Mouse (Mus musculus) lung, adult 2 months (tissue): Measurements from ENCODE around the gene Ccdc162. TPM values are rescaled to one million over a fixed set of nuclear protein-coding genes. Genes with fewer than 3 reads are reported as not detected.

Experiments used
- DNase-seq: peaks from one replicate; pipeline ENCODE4 v3.0.0; 2022
- H3K4me1 ChIP-seq: fragments of 200-500 bp; 2 replicates; pipeline ENCODE4 v1.6.1; 2011; ENCODE audit warnings: low read length; ENCODE audit not compliant: control insufficient read depth, insufficient read depth
- H3K4me3 ChIP-seq: fragments of 200-500 bp; replicated peaks from 2 replicates; pipeline ENCODE3; 2011; ENCODE audit warnings: low read depth, mild to moderate bottlenecking, control low read depth, low read length; ENCODE audit errors: extremely low read depth
- CTCF ChIP-seq: fragments of 200-500 bp; IDR thresholded peaks from 2 replicates; pipeline ENCODE4 v1.5.1; 2011; ENCODE audit warnings: mild to moderate bottlenecking, low read length, control low read depth; ENCODE audit not compliant: insufficient read depth
- POLR2A ChIP-seq: fragments of 200-500 bp; IDR thresholded peaks from 2 replicates; pipeline ENCODE4 v1.6.1; 2011; ENCODE audit warnings: low read depth, mild to moderate bottlenecking, control low read depth, low read length, borderline replicate concordance; ENCODE audit errors: extremely low read depth
- WGBS: fragments of 180-500 bp; shearing (Covaris S2); methylation state at CpG from one replicate; pipeline ENCODE4 v1.1.7; 2018; 5-methylcytosine and 5-hydroxymethylcytosine counted together
- polyA plus RNA-seq: library from polyadenylated mRNA; depleted of rRNA; stranded (reverse); fragments of >200 nt; gene quantifications from 2 replicates; pipeline ENCODE4 v1.2.3, GENCODE M21; 2012

Gene Ccdc162
- polyA plus RNA-seq, 1 experiment, result 8.5 TPM

DNA sequence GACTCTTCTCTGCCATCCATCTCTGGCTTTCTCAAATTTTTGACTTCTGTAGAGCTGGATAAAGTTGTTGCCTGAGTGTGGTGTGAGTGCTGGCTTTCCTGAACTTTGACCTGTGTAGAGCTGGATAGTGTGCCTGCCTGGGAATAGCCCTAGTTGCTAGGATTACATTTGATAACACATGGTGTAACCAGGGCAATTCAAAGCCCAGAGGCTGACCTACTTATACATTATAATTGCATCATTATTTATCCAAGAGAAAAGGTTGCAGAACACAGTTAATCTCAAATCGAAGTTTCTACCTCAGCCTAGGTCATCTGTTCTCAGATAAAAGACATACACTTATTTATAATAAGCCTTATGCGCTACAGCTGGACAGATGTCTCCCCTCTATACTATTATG is 127.8 kb downstream of the Ccdc162 start:
- TF ChIP-seq CTCF (no peak), POLR2A (no peak)
- no peak for DNase-seq
- Histone ChIP-seq H3K4me3 (no peak overlapping the region), H3K4me1 (no peaks in the 10 kb centered on the region)
- WGBS, result 83% methylated on average over 2 of the region's 2 CpGs

DNA sequence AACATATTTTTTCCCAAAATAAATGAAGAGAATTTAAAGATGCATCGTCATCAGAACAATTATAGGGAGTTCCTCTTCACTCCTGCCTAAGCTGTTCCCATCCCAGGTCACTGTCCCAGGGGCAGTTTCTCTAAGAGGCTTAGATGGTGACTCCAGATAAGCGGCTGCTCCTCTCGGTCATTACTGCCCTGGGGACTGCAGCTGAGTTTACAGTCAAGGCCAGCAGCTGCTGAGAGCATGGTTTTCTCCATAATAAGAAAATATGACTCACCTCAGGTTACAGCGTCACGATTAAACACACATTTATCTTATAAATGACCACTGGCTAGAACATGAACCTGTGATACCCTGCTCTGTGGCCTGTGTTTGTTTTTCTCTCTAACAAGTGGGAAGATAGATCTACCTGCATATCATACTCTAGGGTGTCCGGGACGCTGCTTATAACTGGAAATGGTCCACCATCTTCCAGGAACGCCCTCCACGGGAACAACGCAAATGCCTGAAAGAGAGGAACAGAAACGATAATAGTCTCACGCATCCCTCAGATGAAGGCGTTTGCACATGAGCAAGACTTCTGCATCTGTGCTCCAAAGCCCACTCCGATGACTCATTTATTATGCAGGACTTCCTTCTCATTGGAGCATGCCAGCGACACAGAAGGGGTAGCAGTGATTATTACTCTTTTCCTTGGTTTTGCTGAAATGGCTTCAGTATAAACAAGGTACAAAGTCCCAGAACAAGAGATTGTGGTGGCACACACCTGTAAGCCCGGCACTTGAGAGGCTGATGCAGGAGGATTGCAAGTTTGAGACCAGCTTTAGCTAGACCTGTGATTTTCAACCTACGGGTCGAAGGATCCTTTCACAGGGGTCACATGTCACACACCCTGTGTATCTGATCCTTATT is 129.2 kb downstream of the Ccdc162 start:
- no peak for DNase-seq
- 72% methylated on average over 18 of the region's 18 CpGs for WGBS
- Histone ChIP-seq H3K4me1 (no peaks in the 10 kb centered on the region), H3K4me3 (no peak overlapping the region)
- TF ChIP-seq POLR2A (no peak), CTCF (no peak)

DNA sequence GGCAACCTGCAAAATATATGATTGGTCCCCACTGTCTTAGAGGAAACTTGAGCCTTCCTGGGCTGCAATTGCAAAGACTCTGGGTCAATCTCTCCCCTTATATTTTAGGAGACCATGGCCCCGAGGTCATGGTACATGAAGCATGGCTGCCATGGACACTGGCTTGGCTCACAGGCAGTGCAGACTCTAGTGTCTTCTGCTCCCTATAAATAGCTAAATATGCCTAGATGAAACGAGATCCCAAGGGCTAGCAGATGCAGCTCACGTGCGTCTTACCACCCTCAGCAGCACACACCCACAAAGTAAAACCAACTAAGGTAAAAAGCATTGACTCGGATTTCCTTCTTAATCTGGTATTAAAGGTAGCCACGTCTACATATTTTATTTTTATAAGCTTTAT is 133.1 kb downstream of the Ccdc162 start:
- DNase-seq, result no peak
- Histone ChIP-seq H3K4me3 (no peak overlapping the region), H3K4me1 (no peaks in the 10 kb centered on the region)
- no peak for TF ChIP-seq CTCF
- no peak for TF ChIP-seq POLR2A
- 64% methylated on average over 6 of the region's 6 CpGs for WGBS

DNA sequence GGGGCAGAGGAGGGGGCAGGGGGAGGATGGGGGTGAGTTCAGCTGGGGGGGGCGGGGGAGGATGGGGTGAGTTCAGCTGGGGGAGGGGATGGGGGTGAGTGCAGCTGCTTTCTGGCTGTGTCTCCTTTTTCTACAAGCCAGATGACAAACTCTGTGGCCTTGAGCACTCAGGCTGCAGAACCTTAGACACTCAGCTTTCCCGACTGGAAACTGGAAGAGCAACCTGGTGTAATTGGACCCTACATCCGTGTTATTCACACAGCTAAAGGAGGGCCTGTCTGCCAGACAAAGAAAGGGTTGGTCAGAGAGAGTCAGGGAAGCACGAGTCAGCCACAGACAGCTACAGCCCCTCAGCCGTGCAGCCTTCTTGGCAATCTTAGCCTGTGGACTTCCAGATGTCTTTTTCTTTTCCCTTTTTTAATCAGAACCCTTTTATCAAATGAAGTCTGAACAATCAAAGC is 133.5 kb downstream of the Ccdc162 start:
- H3K4me1 ChIP-seq, result no peaks in the 10 kb centered on the region
- H3K4me3 ChIP-seq, result no peak overlapping the region
- 18% methylated on average over 5 of the region's 5 CpGs for WGBS
- no peak for DNase-seq
- no peak for TF ChIP-seq POLR2A

DNA sequence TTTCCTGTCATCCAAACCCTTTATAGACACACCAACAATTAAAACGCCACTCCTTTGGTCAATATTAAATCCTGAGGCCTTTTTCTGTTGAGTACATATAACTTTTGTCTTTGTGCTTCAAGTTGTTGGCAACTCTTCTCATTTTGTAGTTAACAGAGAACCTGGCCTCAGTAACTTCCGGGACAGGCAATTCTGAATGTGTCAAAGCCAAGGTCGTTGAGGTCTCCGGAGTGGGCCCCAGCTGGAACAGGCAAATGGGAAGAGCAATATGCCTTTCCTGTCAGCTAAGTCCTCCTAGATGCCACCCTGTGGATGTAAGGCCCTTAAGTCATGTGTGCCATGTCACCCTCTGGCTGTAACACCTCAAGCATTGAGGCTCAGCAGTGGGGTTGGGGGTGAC is 136.0 kb downstream of the Ccdc162 start:
- 53% methylated on average over 4 of the region's 4 CpGs for WGBS
- Histone ChIP-seq H3K4me1 (no peaks in the 10 kb centered on the region; the same call in 1 of the 2 replicates), H3K4me3 (no peak overlapping the region)
- DNase-seq, result no peak
- TF ChIP-seq CTCF (no peak), POLR2A (no peak)

DNA sequence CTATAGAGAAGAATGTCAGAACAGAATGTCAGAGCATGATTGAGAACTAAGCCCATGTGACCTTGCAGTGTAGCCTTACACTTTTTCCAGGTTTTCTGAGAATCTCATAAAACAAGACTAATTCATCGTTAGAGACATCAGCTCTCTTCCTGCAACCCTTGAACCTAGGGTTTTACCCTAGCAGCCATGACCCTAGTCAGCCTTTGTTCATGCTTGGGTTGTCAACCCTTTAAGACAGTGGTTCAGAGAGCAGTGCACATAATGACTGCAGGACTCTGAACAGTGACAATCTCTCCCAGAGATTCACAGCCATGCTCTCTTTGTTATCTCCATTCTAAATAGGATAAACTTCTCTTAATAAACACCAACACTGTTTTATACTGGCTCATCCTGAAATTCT is 137.9 kb downstream of the Ccdc162 start:
- DNase-seq, result no peak
- WGBS, result 74% methylated on average over 1 of the region's 1 CpGs
- H3K4me1 ChIP-seq, result no peaks in the 10 kb centered on the region; the same call in 1 of the 2 replicates
- no peak for TF ChIP-seq CTCF
- TF ChIP-seq POLR2A, result no peak
- H3K4me3 ChIP-seq, result no peak overlapping the region

DNA sequence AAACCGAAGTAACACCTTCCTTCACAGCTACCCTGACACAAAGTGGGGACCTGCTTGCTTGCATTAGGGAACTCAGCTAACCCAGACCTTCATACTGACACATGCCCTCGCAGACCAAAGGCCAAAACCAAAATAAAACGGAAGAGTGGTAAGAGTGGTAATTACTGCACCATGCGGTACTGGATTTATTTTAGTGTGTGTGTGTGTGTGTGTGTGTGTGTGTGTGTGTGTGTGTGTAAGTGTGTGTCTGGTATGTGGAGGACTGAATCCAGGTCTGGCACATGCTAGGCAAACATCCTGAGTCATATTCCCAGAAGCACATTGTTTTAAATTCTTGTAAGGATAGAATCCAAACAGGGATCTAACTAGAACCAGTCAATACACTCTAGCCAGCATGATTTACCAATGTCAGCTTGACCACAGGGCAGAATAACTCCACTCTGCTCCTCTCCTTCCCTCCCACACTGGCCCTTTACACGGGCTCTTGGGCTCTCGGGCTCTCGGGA is 140.1 kb downstream of the Ccdc162 start:
- DNase-seq, result no peak
- peaks cover 4% of the 10 kb centered on the region for H3K4me1 ChIP-seq
- no peak for TF ChIP-seq CTCF
- no peak for TF ChIP-seq POLR2A
- 49% methylated on average over 7 of the region's 7 CpGs for whole genome bisulfite sequencing
- H3K4me3 ChIP-seq, result no peak overlapping the region

DNA sequence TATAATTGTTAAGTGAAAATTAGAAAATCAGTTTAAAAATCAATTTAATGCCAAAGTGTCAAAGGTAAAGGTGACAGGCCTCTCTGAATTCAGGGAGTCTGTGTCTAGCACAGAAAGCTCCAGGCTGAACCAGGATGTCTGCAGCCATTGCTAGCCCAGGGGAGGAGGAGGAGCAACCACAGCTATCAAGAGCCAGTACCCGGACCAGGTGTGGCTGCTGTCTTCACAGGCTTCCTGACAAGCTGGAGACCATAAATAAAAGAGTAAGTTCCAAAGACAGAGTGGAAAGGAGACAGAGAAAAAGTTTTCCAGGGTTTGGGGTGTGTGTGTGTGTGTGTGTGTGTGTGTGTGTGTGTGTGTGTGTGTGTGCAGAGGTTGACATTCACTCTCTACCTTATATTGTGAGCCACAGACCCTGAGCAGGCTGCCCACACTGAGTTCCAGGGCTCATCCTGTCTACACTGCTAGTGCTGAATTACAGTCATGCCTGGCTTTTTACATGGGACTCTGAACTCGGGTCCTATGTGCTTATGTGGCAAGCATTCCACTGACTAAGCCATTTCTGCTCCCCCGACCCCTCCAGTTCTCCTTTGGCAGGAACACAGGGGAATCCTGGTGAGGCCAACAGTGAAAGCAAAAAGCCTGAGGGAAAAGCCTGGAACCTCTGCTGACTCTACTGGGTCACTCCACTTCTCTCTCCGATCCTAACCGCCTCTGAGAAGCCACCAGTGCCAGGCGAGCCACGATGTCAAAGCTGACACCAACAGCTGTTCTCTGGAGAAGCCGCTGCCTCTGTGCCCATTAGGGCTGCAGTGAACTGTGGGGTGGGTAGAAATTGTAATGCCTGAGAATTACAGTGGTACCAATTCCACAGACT is 140.7 kb downstream of the Ccdc162 start:
- H3K4me1 ChIP-seq, result peaks cover 4% of the 10 kb centered on the region
- TF ChIP-seq CTCF (no peak), POLR2A (no peak)
- DNase-seq, result no peak
- no peak overlapping the region for H3K4me3 ChIP-seq
- WGBS, result 57% methylated on average over 8 of the region's 8 CpGs

DNA sequence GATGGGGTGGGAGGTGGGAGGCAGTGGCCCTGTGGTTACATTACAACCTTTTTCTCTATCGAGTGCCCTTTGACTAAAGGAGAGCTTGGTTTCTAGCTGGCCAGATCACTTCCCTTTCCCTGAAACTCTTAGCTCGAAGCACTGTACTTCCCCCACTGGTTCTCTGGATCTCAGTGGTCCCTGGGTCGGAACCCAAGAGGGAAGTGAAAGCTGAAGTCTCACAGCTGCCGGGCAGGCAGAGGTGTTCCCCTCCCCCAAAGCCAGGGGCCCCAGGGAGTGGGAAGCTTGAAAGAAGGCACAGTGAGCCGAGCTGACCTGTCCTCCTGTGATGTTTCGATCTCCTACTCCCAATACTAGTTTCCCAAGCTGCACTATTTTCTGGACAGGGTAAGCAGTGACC is 143.2 kb downstream of the Ccdc162 start:
- DNase-seq, result no peak
- H3K4me1 ChIP-seq, result peaks cover 4% of the 10 kb centered on the region
- H3K4me3 ChIP-seq, result no peak overlapping the region
- WGBS, result 20% methylated on average over 6 of the region's 6 CpGs
- TF ChIP-seq POLR2A, result no peak
- TF ChIP-seq CTCF, result no peak

DNA sequence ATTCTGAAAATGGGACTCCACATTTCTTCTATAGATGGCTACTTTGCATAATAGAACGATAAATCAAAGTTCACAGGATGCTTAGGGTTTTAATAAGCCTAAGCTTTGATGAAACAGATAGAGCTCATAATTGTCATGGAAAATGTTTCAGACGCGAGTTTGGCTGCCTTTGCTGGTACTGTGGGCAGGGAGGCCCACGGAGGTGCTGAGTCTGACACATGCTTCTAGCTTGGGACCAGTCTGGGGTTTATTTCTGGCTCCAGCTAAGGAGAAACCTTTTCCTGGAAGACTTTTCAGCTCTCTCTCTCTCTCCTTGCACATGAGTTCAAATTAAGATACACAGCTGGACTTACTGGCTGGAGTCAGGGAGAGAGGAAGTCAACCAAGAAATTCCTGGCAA is 144.2 kb downstream of the Ccdc162 start:
- H3K4me1 ChIP-seq, result peaks cover 4% of the 10 kb centered on the region
- DNase-seq, result no peak
- WGBS, result 66% methylated on average over 4 of the region's 4 CpGs
- H3K4me3 ChIP-seq, result no peak overlapping the region
- TF ChIP-seq POLR2A, result no peak
- TF ChIP-seq CTCF, result no peak

DNA sequence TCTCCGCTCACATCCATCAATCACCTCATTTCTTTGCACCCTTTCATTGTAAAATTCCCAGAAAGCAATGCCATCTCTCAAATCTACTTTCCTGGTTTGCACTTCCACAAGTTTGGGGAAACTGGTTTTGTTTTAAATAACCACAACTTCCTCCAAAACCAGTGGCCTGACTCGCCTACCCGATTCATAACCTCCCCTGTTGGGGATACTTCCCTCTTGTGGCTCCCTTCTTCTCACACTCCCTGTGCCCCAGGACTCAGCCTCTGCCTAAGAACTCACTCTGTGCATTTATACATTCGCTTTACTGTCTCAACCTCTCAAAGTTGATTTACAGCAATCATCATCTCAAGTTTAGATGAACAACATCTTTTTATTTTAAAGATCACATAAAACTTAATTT is 145.4 kb downstream of the Ccdc162 start:
- DNase-seq, result no peak
- peaks cover 4% of the 10 kb centered on the region for H3K4me1 ChIP-seq
- no peak overlapping the region for H3K4me3 ChIP-seq
- no peak for TF ChIP-seq POLR2A
- no peak for TF ChIP-seq CTCF
- 77% methylated on average over 4 of the region's 4 CpGs for WGBS
